Mouse (Mus musculus) erythroblast, embryonic 14.5 days (primary cell): ENCODE measurements around the gene Wdtc1. TPM values are rescaled to one million over a fixed set of nuclear protein-coding genes. Genes with fewer than 3 reads are reported as not detected.
A peak's percentile ranks its signal among the peaks of the same experiment; 100 is the strongest.

Experiments used
- H3K27me3 ChIP-seq: 2 replicates; pipeline ENCODE4 v1.6.1; 2012; ENCODE audit warnings: inconsistent platforms; ENCODE audit not compliant: control insufficient read depth
- H3K36me3 ChIP-seq: 2 replicates; pipeline ENCODE4 v1.6.1; 2012; ENCODE audit warnings: mild to moderate bottlenecking, inconsistent platforms; ENCODE audit not compliant: control insufficient read depth
- H3K4me1 ChIP-seq: 2 replicates; pipeline ENCODE4 v1.6.1; 2012; ENCODE audit warnings: inconsistent platforms; ENCODE audit not compliant: control insufficient read depth
- H3K4me3 ChIP-seq: replicated peaks from 2 replicates; pipeline ENCODE3; 2012; ENCODE audit warnings: moderate library complexity, mild to moderate bottlenecking, inconsistent platforms
- H3K9me3 ChIP-seq: 2 replicates; pipeline ENCODE4 v1.6.1; 2012; ENCODE audit warnings: low read length, inconsistent platforms, mixed read lengths; ENCODE audit not compliant: control insufficient read depth
- GATA1 ChIP-seq: IDR thresholded peaks from 2 replicates; pipeline ENCODE4 v1.6.1; 2012; ENCODE audit warnings: low read length, inconsistent platforms, mixed read lengths
- TAL1 ChIP-seq: IDR thresholded peaks from 3 replicates; pipeline ENCODE4 v1.6.1; 2012; ENCODE audit warnings: low read length, inconsistent platforms, mixed read lengths
- polyA plus RNA-seq: library from polyadenylated mRNA; stranded (reverse); fragments of >175 nt; gene quantifications from 2 replicates; pipeline ENCODE4 v1.2.3, GENCODE M21; 2012

The Wdtc1 gene
- polyA plus RNA-seq, 1 experiment, result 23.1 TPM

DNA sequence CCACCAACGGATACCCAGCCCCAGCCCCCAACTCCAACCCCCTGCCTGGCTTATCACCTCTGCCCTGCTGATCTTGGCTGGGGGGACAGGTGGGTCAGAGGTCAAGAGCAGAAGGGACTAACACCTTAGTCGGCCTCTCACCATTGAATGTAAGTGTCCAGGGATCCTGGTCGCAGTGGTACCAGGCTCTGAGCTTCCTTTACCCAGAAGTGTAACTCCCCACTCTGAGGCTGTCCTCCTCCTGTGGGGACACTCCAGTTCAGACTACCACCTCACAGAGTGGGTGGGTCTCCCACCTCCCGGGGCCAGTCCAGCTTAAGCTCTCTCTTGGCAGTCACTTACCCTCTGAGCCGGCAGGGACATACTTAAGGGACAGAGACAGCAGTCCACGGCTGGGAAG lies 97.9 kb downstream of the Wdtc1 start:
- Histone ChIP-seq H3K27me3 (peaks cover 64% of the 10 kb centered on the region), H3K36me3 (no peaks in the 10 kb centered on the region), H3K4me3 (no peak overlapping the region), H3K9me3 (no peaks in the 10 kb centered on the region), H3K4me1 (peaks cover 15% of the 10 kb centered on the region)
- TF ChIP-seq GATA1 (no peak), TAL1 (no peak)

- Histone ChIP-seq H3K36me3 (no peaks in the 10 kb centered on the region), H3K4me1 (peaks cover 32% of the 10 kb centered on the region), H3K27me3 (peaks cover 66% of the 10 kb centered on the region), H3K4me3 (no peak overlapping the region), H3K9me3 (peaks cover 2% of the 10 kb centered on the region; the same call in 1 of the 2 replicates)
- no peak for TF ChIP-seq TAL1
- TF ChIP-seq GATA1, result no peak
Observed at GRCm38 (mm10) chr4:133253412-133253811, 99.9 kb downstream of the Wdtc1 start.

- no peak overlapping the region for H3K4me3 ChIP-seq
- peaks cover 2% of the 10 kb centered on the region; the same call in 1 of the 2 replicates for H3K9me3 ChIP-seq
- no peaks in the 10 kb centered on the region for H3K36me3 ChIP-seq
- peaks cover 61% of the 10 kb centered on the region for H3K27me3 ChIP-seq
- TF ChIP-seq TAL1 (no peak), GATA1 (no peak)
- H3K4me1 ChIP-seq, result peaks cover 39% of the 10 kb centered on the region
Observed at GRCm38 (mm10) chr4:133252089-133252488, 101.2 kb downstream of the Wdtc1 start.

- Histone ChIP-seq H3K27me3 (peaks cover 55% of the 10 kb centered on the region), H3K9me3 (peaks cover 2% of the 10 kb centered on the region; the same call in 1 of the 2 replicates), H3K36me3 (no peaks in the 10 kb centered on the region), H3K4me3 (no peak overlapping the region), H3K4me1 (peaks cover 48% of the 10 kb centered on the region)
- TF ChIP-seq TAL1 (no peak), GATA1 (no peak)
Observed at GRCm38 (mm10) chr4:133251214-133251613, 102.1 kb downstream of the Wdtc1 start.

GRCm38 (mm10) chr4:133250609-133251008 lies 102.7 kb downstream of the Wdtc1 start:
- Histone ChIP-seq H3K27me3 (peaks cover 49% of the 10 kb centered on the region), H3K36me3 (no peaks in the 10 kb centered on the region), H3K4me3 (no peak overlapping the region), H3K9me3 (peaks cover 2% of the 10 kb centered on the region; the same call in 1 of the 2 replicates), H3K4me1 (peaks cover 54% of the 10 kb centered on the region)
- TF ChIP-seq TAL1, result no peak

- H3K9me3 ChIP-seq, result peaks cover 2% of the 10 kb centered on the region; the same call in 1 of the 2 replicates
- TF ChIP-seq TAL1 (peak; percentile 57), GATA1 (peak; percentile 84)
- H3K4me1 ChIP-seq, result peaks cover 79% of the 10 kb centered on the region
- no peaks in the 10 kb centered on the region for H3K36me3 ChIP-seq
- peak overlapping the region; percentile 45 for H3K4me3 ChIP-seq
- H3K27me3 ChIP-seq, result peaks cover 47% of the 10 kb centered on the region
Observed at GRCm38 (mm10) chr4:133247806-133248449, 105.4 kb downstream of the Wdtc1 start.

- H3K27me3 ChIP-seq, result peaks cover 48% of the 10 kb centered on the region
- H3K4me3 ChIP-seq, result peak overlapping the region; percentile 45
- no peak for TF ChIP-seq TAL1
- TF ChIP-seq GATA1, result no peak
- H3K36me3 ChIP-seq, result no peaks in the 10 kb centered on the region
- peaks cover 87% of the 10 kb centered on the region for H3K4me1 ChIP-seq
- peaks cover 2% of the 10 kb centered on the region; the same call in 1 of the 2 replicates for H3K9me3 ChIP-seq
Observed at GRCm38 (mm10) chr4:133247072-133247471, 106.2 kb downstream of the Wdtc1 start.

DNA sequence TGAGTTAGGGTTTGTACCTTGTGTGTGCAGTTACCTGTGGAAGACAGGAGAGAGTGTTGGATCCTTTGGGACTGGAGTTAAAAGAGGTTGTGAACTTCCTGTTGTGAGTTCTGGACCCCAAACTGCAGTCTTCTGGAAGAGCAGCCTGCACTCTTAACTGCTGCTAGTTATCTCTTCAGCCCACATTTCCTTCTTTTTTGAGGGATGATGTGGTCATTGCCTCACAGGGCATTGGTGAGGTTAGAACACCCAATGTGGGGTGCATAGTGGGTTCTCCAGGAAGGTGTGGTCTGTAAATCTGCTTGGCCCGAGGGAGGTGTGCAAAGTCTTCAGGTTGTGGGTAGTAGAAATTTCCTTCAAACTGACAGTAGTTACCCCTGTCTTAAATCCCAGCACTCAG lies 109.0 kb downstream of the Wdtc1 start:
- Histone ChIP-seq H3K27me3 (peaks cover 20% of the 10 kb centered on the region), H3K4me3 (no peak overlapping the region), H3K9me3 (no peaks in the 10 kb centered on the region; the same call in 1 of the 2 replicates), H3K36me3 (no peaks in the 10 kb centered on the region), H3K4me1 (peaks cover 89% of the 10 kb centered on the region)
- TF ChIP-seq GATA1 (no peak), TAL1 (no peak)

DNA sequence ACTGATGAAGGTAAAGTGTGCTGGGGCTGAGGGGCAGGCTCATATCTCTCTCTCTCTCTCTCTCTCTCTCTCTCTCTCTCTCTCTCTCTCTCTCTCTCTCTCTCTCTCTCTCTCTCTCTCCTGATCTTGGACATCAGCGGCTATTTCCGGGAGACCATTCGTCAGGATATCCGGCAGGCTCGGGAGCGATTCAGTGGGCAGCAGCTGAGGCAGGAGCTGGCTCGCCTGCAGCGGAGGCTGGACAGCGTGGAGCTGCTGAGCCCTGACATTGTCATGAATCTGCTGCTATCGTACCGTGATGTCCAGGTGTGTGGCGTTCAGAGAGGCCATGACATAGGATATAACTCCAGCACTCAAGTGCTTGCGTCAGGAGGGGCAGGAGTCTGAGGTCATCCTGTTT lies 109.7 kb downstream of the Wdtc1 start:
- Histone ChIP-seq H3K4me1 (peaks cover 88% of the 10 kb centered on the region), H3K36me3 (no peaks in the 10 kb centered on the region), H3K27me3 (peaks cover 19% of the 10 kb centered on the region), H3K9me3 (no peaks in the 10 kb centered on the region), H3K4me3 (no peak overlapping the region)
- no peak for TF ChIP-seq GATA1
- TF ChIP-seq TAL1, result no peak
